Mouse (Mus musculus) limb, embryonic 14.5 days (tissue): Measurements from ENCODE around the gene Stim2. TPM values are rescaled to one million over a fixed set of nuclear protein-coding genes. Genes with fewer than 3 reads are reported as not detected.

Source experiments
- ATAC-seq: fragments of 200-750 bp; cut with Nextera tagmentation; 2 replicates; pipeline ENCODE4 v1.8.0; 2017; ENCODE audit warnings: low read depth, moderate number of reproducible peaks, moderate TSS enrichment; ENCODE audit not compliant: low FRiP score
- DNase-seq: peaks from one replicate; pipeline ENCODE4 v3.0.0-alpha.2; 2015; ENCODE audit warnings: low spot score
- H3K27ac ChIP-seq: fragments of 300-500 bp; sonication (generic); replicated peaks from 2 replicates; pipeline ENCODE4 v1.5.1; 2014; ENCODE audit warnings: low read depth, mild to moderate bottlenecking, low read length, moderate library complexity, mixed read lengths
- H3K27me3 ChIP-seq: fragments of 300-500 bp; sonication (generic); 2 replicates; pipeline ENCODE4 v1.6.1; 2014; ENCODE audit warnings: low read length, mixed read lengths; ENCODE audit not compliant: control insufficient read depth, insufficient read depth
- H3K36me3 ChIP-seq: fragments of 300-500 bp; sonication (generic); 2 replicates; pipeline ENCODE4 v1.6.1; 2014; ENCODE audit warnings: mild to moderate bottlenecking, low read length, moderate library complexity, mixed read lengths; ENCODE audit not compliant: control insufficient read depth, insufficient read depth
- H3K4me1 ChIP-seq: fragments of 300-500 bp; sonication (generic); 2 replicates; pipeline ENCODE4 v1.6.1; 2014; ENCODE audit warnings: antibody characterized with exemption, low read length, mixed read lengths; ENCODE audit not compliant: control insufficient read depth, insufficient read depth
- H3K4me2 ChIP-seq: fragments of 300-500 bp; sonication (generic); replicated peaks from 2 replicates; pipeline ENCODE4 v1.6.1; 2014; ENCODE audit warnings: low read depth, mild to moderate bottlenecking, low read length, moderate library complexity; ENCODE audit not compliant: severe bottlenecking
- H3K4me3 ChIP-seq: fragments of 300-500 bp; sonication (generic); replicated peaks from 2 replicates; pipeline ENCODE4 v1.5.1; 2014; ENCODE audit warnings: low read length
- H3K9ac ChIP-seq: fragments of 300-500 bp; sonication (generic); 2 replicates; pipeline ENCODE4 v1.6.1; 2014; ENCODE audit warnings: mild to moderate bottlenecking, low read depth, low read length, moderate library complexity; ENCODE audit not compliant: severe bottlenecking
- H3K9me3 ChIP-seq: fragments of 300-500 bp; sonication (generic); 2 replicates; pipeline ENCODE4 v1.6.1; 2016; ENCODE audit warnings: low read length; ENCODE audit not compliant: control insufficient read depth
- POLR2A ChIP-seq: fragments of 200-500 bp; IDR thresholded peaks from 2 replicates; pipeline ENCODE4 v1.8.0; 2012; ENCODE audit warnings: inconsistent platforms, mild to moderate bottlenecking, moderate library complexity, borderline replicate concordance; ENCODE audit not compliant: insufficient read depth, insufficient read length; ENCODE audit errors: extremely low read depth
- whole genome bisulfite sequencing: fragments of 180-500 bp; shearing (Covaris S2); extraction: QIAGEN DNeasy Blood & Tissue Kit; methylation state at CpG from one replicate; pipeline ENCODE4 v1.1.7; 2014; 5-methylcytosine and 5-hydroxymethylcytosine counted together
- polyA plus RNA-seq, 2 experiments: library from polyadenylated mRNA; depleted of rRNA in 1 of 2; stranded (reverse) in 1 of 2; unstranded in 1 of 2; fragments of >200 nt; fragmentation: Nextera tagmentation in 1 of 2; extraction: Ambion mirVana in 1 of 2; gene quantifications; 2 replicates each; pipeline versions ENCODE4 v1.2.1 to v1.2.3; 2012 to 2014

The Stim2 gene
- polyA plus RNA-seq, 2 experiments = 13.6 to 27.4 TPM

DNA sequence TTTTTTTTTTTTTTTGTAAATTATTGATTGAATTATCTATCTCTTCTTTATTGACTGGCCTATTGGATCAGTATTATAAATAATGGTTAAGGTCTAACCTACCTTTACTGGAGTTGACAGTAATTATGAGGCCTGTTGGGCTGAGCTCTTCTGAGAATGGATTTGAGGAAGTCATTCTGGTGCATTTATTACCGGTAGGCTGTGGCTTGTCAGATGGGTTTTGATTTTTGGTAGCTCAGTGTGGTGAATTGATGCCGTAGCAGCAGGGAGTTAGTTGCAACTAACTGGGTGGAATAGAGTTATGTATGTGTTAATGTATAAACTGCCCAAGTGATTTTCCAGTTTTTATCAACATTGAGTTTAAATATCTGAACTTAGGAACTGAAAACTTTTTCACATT is 72.2 kb downstream of the Stim2 start:
- no peak overlapping the region for H3K4me3 ChIP-seq
- H3K4me2 ChIP-seq = no peak overlapping the region
- H3K27me3 ChIP-seq = no peaks in the 10 kb centered on the region
- no peak for DNase-seq
- no peak overlapping the region for H3K9ac ChIP-seq
- no peak overlapping the region for H3K27ac ChIP-seq
- H3K9me3 ChIP-seq = no peaks in the 10 kb centered on the region
- TF ChIP-seq POLR2A = no peak
- ATAC-seq = no peak
- WGBS = 76% methylated on average over 2 of the region's 2 CpGs
- H3K4me1 ChIP-seq = peaks cover 10% of the 10 kb centered on the region
- H3K36me3 ChIP-seq = no peaks in the 10 kb centered on the region

DNA sequence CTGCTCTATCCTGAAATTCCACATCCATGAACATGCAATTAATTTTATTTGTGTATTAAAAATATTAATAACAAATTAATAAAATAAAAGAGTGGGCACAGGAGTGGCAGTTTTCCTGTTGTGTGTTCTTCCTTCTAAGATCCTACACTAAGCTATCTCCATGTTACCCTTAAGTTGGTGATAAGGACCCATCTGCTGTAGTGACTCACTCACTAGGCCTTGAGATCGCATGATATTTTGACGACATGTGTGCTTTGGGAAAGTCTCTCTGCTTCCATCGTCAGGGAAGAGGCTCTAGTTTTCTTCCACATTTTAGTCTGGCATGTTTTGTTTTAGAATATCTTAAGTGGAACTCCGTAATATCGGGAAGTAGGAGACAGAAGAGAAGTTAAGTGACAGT is 73.0 kb downstream of the Stim2 start:
- Histone ChIP-seq H3K4me1 (peaks cover 10% of the 10 kb centered on the region), H3K4me2 (no peak overlapping the region), H3K9me3 (no peaks in the 10 kb centered on the region), H3K27me3 (no peaks in the 10 kb centered on the region), H3K36me3 (no peaks in the 10 kb centered on the region), H3K27ac (no peak overlapping the region), H3K9ac (no peak overlapping the region), H3K4me3 (no peak overlapping the region)
- DNase-seq (no peak), ATAC-seq (no peak)
- 90% methylated on average over 5 of the region's 5 CpGs for WGBS
- TF ChIP-seq POLR2A = no peak

DNA sequence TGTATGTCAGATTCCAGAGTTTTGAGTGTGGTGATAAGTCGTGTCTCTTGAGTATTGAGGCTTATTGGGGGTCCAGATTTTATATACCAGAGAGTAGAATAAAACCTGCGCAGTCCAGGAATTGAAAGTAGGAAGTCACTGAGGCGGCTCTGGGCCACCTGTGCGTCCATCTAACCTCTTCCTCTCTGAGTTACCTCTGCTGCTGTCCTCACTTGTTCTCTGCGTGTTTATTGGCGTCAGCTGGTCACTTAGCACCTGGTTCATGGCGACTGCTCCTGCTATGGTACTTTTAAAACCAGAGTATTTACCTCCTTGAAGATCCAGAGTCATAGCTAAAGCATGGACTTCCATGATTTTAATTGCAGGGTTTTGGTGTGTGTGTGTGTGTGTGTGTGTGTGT is 73.4 kb downstream of the Stim2 start:
- no peaks in the 10 kb centered on the region for H3K27me3 ChIP-seq
- WGBS = 57% methylated on average over 7 of the region's 7 CpGs
- ATAC-seq = no peak

DNA sequence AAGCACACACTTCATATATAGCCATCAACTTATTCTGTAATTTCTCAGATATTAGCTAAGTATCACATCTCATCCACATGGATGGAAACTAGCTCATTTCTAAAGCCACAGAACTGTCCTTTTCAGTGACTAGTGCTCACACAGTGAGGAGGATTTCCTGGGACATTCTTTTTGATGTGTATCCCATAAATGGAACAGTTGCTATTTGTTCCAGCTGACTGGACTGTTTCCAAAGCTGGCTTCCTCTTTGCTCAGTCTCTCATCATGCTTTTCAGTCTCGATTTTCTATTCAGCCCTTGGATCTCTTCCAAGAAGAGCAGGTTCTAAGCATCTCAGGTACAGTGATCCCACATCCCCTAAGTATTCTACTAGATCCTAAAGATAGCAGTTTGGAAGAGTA is 75.0 kb downstream of the Stim2 start:
- H3K27me3 ChIP-seq = no peaks in the 10 kb centered on the region
- H3K4me1 ChIP-seq = peaks cover 10% of the 10 kb centered on the region
- H3K4me2 ChIP-seq = no peak overlapping the region
- no peak overlapping the region for H3K9ac ChIP-seq
- DNase-seq = peak; percentile 62
- no peak for TF ChIP-seq POLR2A
- 7% methylated on average over 1 of the region's 1 CpGs for WGBS
- H3K27ac ChIP-seq = no peak overlapping the region
- no peaks in the 10 kb centered on the region for H3K36me3 ChIP-seq
- no peak; the same call in 1 of the 2 replicates for ATAC-seq
- H3K4me3 ChIP-seq = no peak overlapping the region
- H3K9me3 ChIP-seq = no peaks in the 10 kb centered on the region

More for the DNA sequence above, 73.4 kb downstream of the Stim2 start:
- no peak for DNase-seq
- Histone ChIP-seq H3K27ac (no peak overlapping the region), H3K4me1 (peaks cover 10% of the 10 kb centered on the region), H3K9me3 (no peaks in the 10 kb centered on the region), H3K36me3 (no peaks in the 10 kb centered on the region), H3K9ac (no peak overlapping the region), H3K4me3 (no peak overlapping the region), H3K4me2 (no peak overlapping the region)
- no peak for TF ChIP-seq POLR2A

DNA sequence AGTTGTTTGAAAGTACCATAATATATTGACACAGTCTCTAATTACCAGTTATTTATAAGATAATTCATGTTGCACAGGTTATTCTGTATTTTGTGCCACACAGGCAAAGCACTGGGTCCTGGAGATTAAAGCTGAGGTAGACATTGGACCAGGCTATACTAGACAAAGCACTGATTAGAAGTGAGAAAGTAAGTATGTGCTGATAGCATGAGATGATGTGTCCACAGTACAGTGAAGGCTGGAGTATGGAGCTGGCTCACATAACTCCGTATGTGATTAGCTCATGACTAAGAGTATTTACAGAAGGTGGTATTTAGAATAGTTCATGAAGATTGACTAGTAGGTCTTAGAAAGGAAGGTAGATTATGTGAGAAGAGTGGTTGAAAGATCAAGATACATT is 81.7 kb downstream of the Stim2 start:
- DNase-seq (no peak), ATAC-seq (no peak)
- no peak for TF ChIP-seq POLR2A
- Histone ChIP-seq H3K9me3 (no peaks in the 10 kb centered on the region), H3K4me2 (no peak overlapping the region), H3K27me3 (no peaks in the 10 kb centered on the region), H3K36me3 (no peaks in the 10 kb centered on the region), H3K9ac (no peak overlapping the region), H3K27ac (no peak overlapping the region), H3K4me1 (peaks cover 5% of the 10 kb centered on the region), H3K4me3 (no peak overlapping the region)
- 85% methylated on average over 1 of the region's 1 CpGs for WGBS

DNA sequence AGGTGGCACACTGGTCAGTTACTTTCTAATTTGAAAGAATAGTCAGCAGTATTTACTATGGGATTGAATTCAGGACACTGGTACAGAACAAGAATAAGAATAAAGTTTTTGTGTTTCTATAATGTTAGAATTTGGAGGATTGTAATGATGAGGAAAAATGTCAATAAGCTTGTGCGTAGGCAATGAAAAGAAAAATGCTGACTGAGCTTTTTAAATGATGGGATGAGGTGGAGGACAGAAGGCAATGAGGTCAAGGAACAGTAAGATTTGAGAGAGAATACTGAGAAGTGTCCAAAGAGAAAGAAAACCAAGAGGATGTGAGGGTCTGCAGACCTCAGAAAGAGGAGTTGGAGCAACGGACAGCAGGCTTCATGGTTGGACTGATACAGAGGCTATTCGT is 89.6 kb downstream of the Stim2 start:
- Histone ChIP-seq H3K4me1 (no peaks in the 10 kb centered on the region), H3K4me2 (no peak overlapping the region), H3K36me3 (no peaks in the 10 kb centered on the region), H3K9me3 (no peaks in the 10 kb centered on the region), H3K4me3 (no peak overlapping the region), H3K27ac (no peak overlapping the region), H3K27me3 (no peaks in the 10 kb centered on the region), H3K9ac (no peak overlapping the region)
- 91% methylated on average over 3 of the region's 3 CpGs for WGBS
- no peak for TF ChIP-seq POLR2A
- no peak for DNase-seq
- no peak for ATAC-seq
